Mouse (Mus musculus) ES-E14 (cell line): ENCODE results near the gene Emb. TPM values are rescaled to one million over a fixed set of nuclear protein-coding genes. Genes with fewer than 3 reads are reported as not detected.
A peak's percentile ranks its signal among the peaks of the same experiment; 100 is the strongest.

ENCODE experiments used
- DNase-seq: peaks from one replicate; pipeline ENCODE4 v3.0.0-alpha.2; 2013; ENCODE audit warnings: low read depth, low spot score
- H3K27ac ChIP-seq: 2 replicates; pipeline ENCODE4 v1.5.1; 2012; ENCODE audit warnings: low read depth, mild to moderate bottlenecking, low read length, moderate library complexity, mixed read lengths; ENCODE audit not compliant: poor library complexity, insufficient read depth, severe bottlenecking
- H3K36me3 ChIP-seq: 2 replicates; pipeline ENCODE4 v1.6.1; 2012; ENCODE audit warnings: mild to moderate bottlenecking, low read length, moderate library complexity, mixed read lengths; ENCODE audit not compliant: control insufficient read depth, poor library complexity, insufficient read depth, severe bottlenecking
- H3K4me1 ChIP-seq, 2 experiments: fragments of 150-350 bp in 1 of 2; sonication (generic) in 1 of 2; 2 replicates each; pipeline ENCODE4 v1.6.1; 2012; ENCODE audit warnings: low read length in 2 of 2, mild to moderate bottlenecking in 1 of 2, mixed read lengths in 1 of 2; ENCODE audit not compliant: control insufficient read depth in 2 of 2, insufficient read depth in 2 of 2, poor library complexity in 1 of 2
- H3K4me3 ChIP-seq, 2 experiments: fragments of 150-350 bp in 1 of 2; sonication (generic) in 1 of 2; 2 replicates each; pipeline ENCODE4 v1.5.1; 2012; ENCODE audit warnings: low read length in 2 of 2, low read depth in 1 of 2, mild to moderate bottlenecking in 1 of 2, mixed read lengths in 1 of 2; ENCODE audit not compliant: insufficient read depth in 1 of 2, poor library complexity in 1 of 2, severe bottlenecking in 1 of 2
- H3K9ac ChIP-seq: 2 replicates; pipeline ENCODE4 v1.6.1; 2012; ENCODE audit warnings: low read depth, mild to moderate bottlenecking, low read length, mixed read lengths; ENCODE audit not compliant: poor library complexity, insufficient read depth, severe bottlenecking
- H3K9me3 ChIP-seq: fragments of 150-350 bp; sonication (generic); 2 replicates; pipeline ENCODE4 v1.6.1; 2012; ENCODE audit warnings: low read depth, mild to moderate bottlenecking, low read length; ENCODE audit not compliant: control insufficient read depth, insufficient read depth
- HCFC1 ChIP-seq: IDR thresholded peaks from 2 replicates; pipeline ENCODE4 v1.6.1; 2012; ENCODE audit warnings: low read length, inconsistent platforms, borderline replicate concordance; ENCODE audit not compliant: insufficient read depth
- MAFK ChIP-seq: IDR thresholded peaks from 2 replicates; pipeline ENCODE4 v1.6.1; 2014; ENCODE audit warnings: mild to moderate bottlenecking, low read depth, low read length, inconsistent platforms; ENCODE audit not compliant: insufficient read depth
- ZC3H11A ChIP-seq: IDR thresholded peaks from 2 replicates; pipeline ENCODE4 v1.6.1; 2012; ENCODE audit warnings: low read depth, mild to moderate bottlenecking, inconsistent platforms, low read length, borderline replicate concordance
- in situ Hi-C, 2 experiments: fragments of 600-800 bp; cut with MboI; formaldehyde crosslinking; loops; one replicate each; pipeline ENCODE4 v1.15.1; 2025; ENCODE audit warnings: low sequenced_read_pairs in 2 of 2, inconsistent platforms in 1 of 2; ENCODE audit not compliant: unreplicated experiment in 2 of 2
- total RNA-seq: library from RNA; depleted of rRNA; stranded (reverse); fragments of 300-350 nt; gene quantifications from 2 replicates; pipeline ENCODE4 v1.2.3, GENCODE M21; 2012; rRNA removed

Gene Emb
- total RNA-seq, 1 experiment = 144 TPM

DNA sequence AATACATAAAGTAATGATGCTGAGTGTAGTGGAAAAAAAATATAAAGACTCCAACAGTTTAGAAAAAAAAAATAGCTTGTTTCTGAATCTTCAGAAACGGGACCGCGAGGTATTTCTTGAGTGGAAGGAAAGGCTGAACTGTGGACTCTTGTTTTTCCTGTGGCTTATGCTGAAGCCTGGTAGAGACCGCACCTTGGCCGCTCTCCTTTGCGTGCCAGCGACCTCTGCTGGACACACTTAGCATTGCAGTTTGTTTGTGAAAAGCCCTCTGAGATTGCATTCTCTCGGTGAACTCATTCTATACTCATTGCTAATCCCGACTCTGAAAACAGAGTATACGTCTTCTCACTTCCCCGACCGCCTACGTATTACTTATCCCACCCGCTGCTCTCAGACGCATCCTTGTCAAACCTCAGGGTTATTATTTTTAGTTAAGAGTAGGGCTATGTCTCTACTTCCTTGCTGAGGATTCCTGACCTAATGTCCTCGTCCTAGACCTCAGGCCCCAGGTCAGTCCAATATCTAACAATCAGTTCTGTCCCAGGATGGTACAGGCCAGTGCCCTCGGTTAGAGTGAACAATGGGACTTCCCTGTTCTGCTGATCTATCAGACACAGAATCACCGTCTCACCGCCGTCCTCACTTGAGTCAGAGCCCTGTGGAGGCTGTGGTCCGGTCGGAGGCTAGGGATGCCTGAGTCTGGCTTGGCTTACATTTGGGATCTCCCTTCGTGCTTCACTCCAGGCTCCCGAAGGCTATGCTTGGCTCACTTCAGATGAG lies 103.3 kb downstream of the Emb start:
- no peak overlapping the region for H3K27ac ChIP-seq
- in situ Hi-C loops = loop anchor here (10.0 kb wide), 1 partner anchor 107 kb away; the partner anchor contains the start of gene Emb (in 2 of the 2)

More for the DNA sequence above, 103.3 kb downstream of the Emb start:
- TF ChIP-seq HCFC1 (no peak), ZC3H11A (peak; percentile 58; the same call in 1 of the 2 replicates), MAFK (no peak)
- Histone ChIP-seq H3K4me3 (no peak overlapping the region; a peak in 1 of 4 replicates), H3K36me3 (no peaks in the 10 kb centered on the region), H3K4me1 (no peaks in the 10 kb centered on the region; a peak in 1 of 4 replicates), H3K9me3 (no peaks in the 10 kb centered on the region), H3K9ac (no peak overlapping the region)
- peak; percentile 71 for DNase-seq

Other genes with a start within 250 kb of the Emb start
- 1.2 and 2.2 TPM in 2 replicates for gene Parp8, start 183.0 kb upstream of the Emb start, total RNA-seq
- gene Gm17509, start 12.5 kb downstream of the Emb start, total RNA-seq = 1.3 and 5.5 TPM in 2 replicates